Mouse (Mus musculus): ENCODE results near the gene Tada3.

GRCm38 (mm10) chr6:113388960-113389359 is 11.3 kb upstream of the Tada3 start, which contains the start of gene Ttll3:
- TF ChIP-seq POLR2A (IDR thresholded peaks at IDR 0.05; ENCODE audit: low read depth, low read length) (no peak), CTCF (IDR thresholded peaks at IDR 0.05; ENCODE audit: extremely low read depth, insufficient read length, insufficient replicate concordance, low read depth, low read length) (no peak)
